17 mouse cellular contexts compared by ENCODE assay signal in genomic region chr13:93550311-93550710, GRCm38 (mm10). TPM values are rescaled to one million over a fixed set of nuclear protein-coding genes. Genes with fewer than 3 reads are reported as not detected.
DNase-seq lines count a peak whose midpoint lies in the region; ATAC-seq lines count a peak whose summit lies in the region.
"Had no signal": no experiment of that assay in that cellular context is flagged by ENCODE, and none has a peak within 500 bp of the region (broad histone marks: within the 10 kb centered on the region; RNA-seq: fewer than 3 reads in every experiment).

No protein-coding gene starts in this region.

- no peak overlapping the region for H3K4me3 ChIP-seq in embryonic facial prominence, embryonic 14.5 days (ENCODE audit: low read depth, low read length)
- H3K4me3 ChIP-seq in embryonic facial prominence, embryonic 10.5 days, result no peak overlapping the region
- no peak overlapping the region for H3K4me3 ChIP-seq in midbrain, embryonic 14.5 days (replicated peaks; ENCODE audit: low read depth, low read length)
- H3K4me3 ChIP-seq: heart, embryonic 15.5 days; kidney, embryonic 15.5 days; lung, embryonic 15.5 days; myocyte had no signal

- no peak overlapping the region for H3K4me2 ChIP-seq in embryonic facial prominence, embryonic 14.5 days (ENCODE audit: low read depth, low read length)
- H3K4me2 ChIP-seq in midbrain, embryonic 14.5 days (ENCODE audit: low read length), result no peak overlapping the region
- H3K4me2 ChIP-seq: heart, embryonic 15.5 days; kidney, embryonic 15.5 days; liver, embryonic 11.5 days; lung, embryonic 15.5 days had no signal

- no peak overlapping the region for H3K27ac ChIP-seq in embryonic facial prominence, embryonic 14.5 days (replicated peaks; ENCODE audit: low read depth, low read length)
- no peak overlapping the region for H3K27ac ChIP-seq in embryonic facial prominence, embryonic 10.5 days (replicated peaks)
- H3K27ac ChIP-seq in midbrain, embryonic 14.5 days (replicated peaks; ENCODE audit: low read depth, low read length), result no peak overlapping the region
- H3K27ac ChIP-seq: heart, embryonic 15.5 days; kidney, embryonic 15.5 days; lung, embryonic 15.5 days had no signal

- ATAC-seq in embryonic facial prominence, embryonic 14.5 days (ENCODE audit: low read depth), result no peak
- no peak for ATAC-seq in midbrain, embryonic 14.5 days (ENCODE audit: low FRiP score, low TSS enrichment)
- ATAC-seq: inflammation-experienced regulatory T-cells, adult 6 months had no signal

- H3K9me3 ChIP-seq in embryonic facial prominence, embryonic 14.5 days (ENCODE audit: control insufficient read depth, low read length), result no peaks in the 10 kb centered on the region
- H3K9me3 ChIP-seq in embryonic facial prominence, embryonic 10.5 days, result no peaks in the 10 kb centered on the region
- H3K9me3 ChIP-seq in midbrain, embryonic 14.5 days (ENCODE audit: control insufficient read depth, low read length), result no peaks in the 10 kb centered on the region
- H3K9me3 ChIP-seq: heart, embryonic 15.5 days; kidney, embryonic 15.5 days; lung, embryonic 15.5 days had no signal

- WGBS in embryonic facial prominence, embryonic 14.5 days, result 67% methylated on average over 7 of the region's 7 CpGs
- WGBS in embryonic facial prominence, embryonic 10.5 days, result 86% methylated on average over 7 of the region's 7 CpGs
- WGBS in midbrain, embryonic 14.5 days, result 91% methylated on average over 7 of the region's 7 CpGs

- no peak overlapping the region for H3K9ac ChIP-seq in embryonic facial prominence, embryonic 14.5 days (ENCODE audit: low read depth, low read length)
- H3K9ac ChIP-seq in midbrain, embryonic 14.5 days (replicated peaks; ENCODE audit: low read length), result no peak overlapping the region
- H3K9ac ChIP-seq: heart, embryonic 15.5 days; kidney, embryonic 15.5 days; lung, embryonic 15.5 days had no signal

- no peaks in the 10 kb centered on the region for H3K4me1 ChIP-seq in embryonic facial prominence, embryonic 14.5 days (ENCODE audit: control insufficient read depth, insufficient read depth, low read length)
- H3K4me1 ChIP-seq in embryonic facial prominence, embryonic 10.5 days, result no peaks in the 10 kb centered on the region
- H3K4me1 ChIP-seq in midbrain, embryonic 14.5 days (ENCODE audit: control insufficient read depth, insufficient read depth, low read length), result no peaks in the 10 kb centered on the region
- H3K4me1 ChIP-seq: heart, embryonic 15.5 days; kidney, embryonic 15.5 days; lung, embryonic 15.5 days had no signal

- DNase-seq in embryonic facial prominence, embryonic 14.5 days (ENCODE audit: low spot score), result peak; percentile 16
- DNase-seq in embryonic facial prominence, embryonic 10.5 days (ENCODE audit: low spot score), result no peak
- DNase-seq in layer of hippocampus, postnatal 14 days (ENCODE audit: low spot score in 2 of 2), result peak; percentile 6 to 51
- DNase-seq in layer of hippocampus, postnatal 25 days (ENCODE audit: extremely low spot score in 1 of 2, low spot score in 1 of 2), result no peak
- peak; percentile 63 to 72 for DNase-seq in cerebellum, postnatal 25 days
- peak; percentile 18 for DNase-seq in skeletal muscle tissue, adult 2 months (ENCODE audit: low read depth, low spot score)
- no peak for DNase-seq in spleen, postnatal 4 days (ENCODE audit: low spot score in 2 of 2)
- no peak for DNase-seq in midbrain, embryonic 14.5 days
- DNase-seq: adrenal gland, adult 2 months; right cerebral cortex, postnatal 25 days; thymus, adult 2 months had no signal

- no peaks in the 10 kb centered on the region for H3K36me3 ChIP-seq in embryonic facial prominence, embryonic 14.5 days (ENCODE audit: control insufficient read depth, insufficient read depth, low read length)
- no peaks in the 10 kb centered on the region for H3K36me3 ChIP-seq in embryonic facial prominence, embryonic 10.5 days (replicated peaks)
- H3K36me3 ChIP-seq in midbrain, embryonic 14.5 days (ENCODE audit: control insufficient read depth, insufficient read depth, low read length), result no peaks in the 10 kb centered on the region
- H3K36me3 ChIP-seq: heart, embryonic 15.5 days; kidney, embryonic 15.5 days; lung, embryonic 15.5 days had no signal

- H3K27me3 ChIP-seq in embryonic facial prominence, embryonic 14.5 days (replicated peaks; ENCODE audit: control insufficient read depth, insufficient read depth, low read length), result no peaks in the 10 kb centered on the region
- H3K27me3 ChIP-seq in embryonic facial prominence, embryonic 10.5 days (replicated peaks; ENCODE audit: low read depth, poor library complexity, severe bottlenecking), result no peaks in the 10 kb centered on the region
- no peaks in the 10 kb centered on the region for H3K27me3 ChIP-seq in midbrain, embryonic 14.5 days (ENCODE audit: control insufficient read depth, insufficient read depth, low read length)
- H3K27me3 ChIP-seq: heart, embryonic 15.5 days; kidney, embryonic 15.5 days; lung, embryonic 15.5 days had no signal

RNA-seq across cellular contexts. Expression of gene Jmy, which starts 50.7 kb away (rescaled TPM):
- polyA plus RNA-seq in embryonic facial prominence, embryonic 14.5 days (2014; fragmentation: Nextera tagmentation; extraction: Ambion mirVana), result 6.2 and 6.8 TPM in 2 replicates
- polyA plus RNA-seq in embryonic facial prominence, embryonic 10.5 days (2016; fragmentation: Nextera tagmentation; extraction: Ambion mirVana), result 3.8 and 5.2 TPM in 2 replicates
- total RNA-seq in layer of hippocampus, postnatal 14 days (2021), result 10 to 100 TPM; 43.8 to 44.6 TPM
- 10 to 100 TPM; 40.5 to 41.8 TPM for total RNA-seq in layer of hippocampus, postnatal 25 days (2021)
- 6.4 and 8.7 TPM in 2 replicates for polyA plus RNA-seq in midbrain, embryonic 14.5 days (2014; fragmentation: Nextera tagmentation; extraction: Ambion mirVana)

Comparison
In these comparisons a context has a peak if more than half of its experiments do, and no peak if none do; other contexts are left out.
1. DNase-seq: peak in embryonic facial prominence, embryonic 14.5 days (single experiment), layer of hippocampus, postnatal 14 days (2 of 2), cerebellum, postnatal 25 days (2 of 2) and skeletal muscle tissue, adult 2 months (single experiment); none in embryonic facial prominence, embryonic 10.5 days (single experiment), layer of hippocampus, postnatal 25 days (0 of 2), spleen, postnatal 4 days (0 of 2) and midbrain, embryonic 14.5 days (single experiment).